18 mouse cellular contexts compared by ENCODE assay signal in genomic region chr11:103257938-103258481, GRCm38 (mm10). TPM values are rescaled to one million over a fixed set of nuclear protein-coding genes. Genes with fewer than 3 reads are reported as not detected.
DNase-seq lines count a peak whose midpoint lies in the region; ATAC-seq lines count a peak whose summit lies in the region.
"Had no signal": no experiment of that assay in that cellular context is flagged by ENCODE, and none has a peak within 500 bp of the region (broad histone marks: within the 10 kb centered on the region; RNA-seq: fewer than 3 reads in every experiment).

No protein-coding gene starts in this region.

- no peak overlapping the region for H3K4me3 ChIP-seq in hindbrain, embryonic 13.5 days
- H3K4me3 ChIP-seq: hindbrain, embryonic 15.5 days; limb, embryonic 12.5 days; myocyte had no signal

- DNase-seq in heart, adult 11 months = peak; percentile 90
- no peak for DNase-seq in heart, adult 8-10 months (ENCODE audit: low spot score)
- peak; percentile 70 for DNase-seq in A20 (ENCODE audit: low read depth, low spot score)
- peak; percentile 49 for DNase-seq in adrenal gland, postnatal 10 days
- DNase-seq in lung, postnatal 25 days (ENCODE audit: low spot score) = peak; percentile 65
- DNase-seq in frontal cortex, postnatal 14 days (ENCODE audit: low spot score in 2 of 2) = no peak
- DNase-seq in right cerebral cortex, postnatal 10 days (ENCODE audit: low spot score in 2 of 2) = no peak
- DNase-seq: cerebellum, adult 9-10 months had no signal

- no peak for ATAC-seq in hindbrain, embryonic 13.5 days (ENCODE audit: low FRiP score)
- ATAC-seq: activated CD4-positive, CD25-positive, alpha-beta regulatory T cell, adult 4 months had no signal

- H3K4me2 ChIP-seq in hindbrain, embryonic 13.5 days = no peak overlapping the region
- H3K4me2 ChIP-seq: hindbrain, embryonic 15.5 days; limb, embryonic 12.5 days had no signal

- no peak overlapping the region for H3K27ac ChIP-seq in hindbrain, embryonic 13.5 days
- H3K27ac ChIP-seq: hindbrain, embryonic 15.5 days; limb, embryonic 12.5 days had no signal

- H3K27me3 ChIP-seq in hindbrain, embryonic 13.5 days = no peaks in the 10 kb centered on the region
- H3K27me3 ChIP-seq: hindbrain, embryonic 15.5 days; limb, embryonic 12.5 days had no signal

- no peaks in the 10 kb centered on the region for H3K36me3 ChIP-seq in hindbrain, embryonic 13.5 days
- H3K36me3 ChIP-seq: hindbrain, embryonic 15.5 days; limb, embryonic 12.5 days had no signal

- H3K9me3 ChIP-seq in hindbrain, embryonic 13.5 days = no peaks in the 10 kb centered on the region
- H3K9me3 ChIP-seq: hindbrain, embryonic 15.5 days; limb, embryonic 12.5 days had no signal

- H3K9ac ChIP-seq in hindbrain, embryonic 13.5 days = no peak overlapping the region
- H3K9ac ChIP-seq: hindbrain, embryonic 15.5 days; limb, embryonic 12.5 days had no signal

- WGBS in hindbrain, embryonic 13.5 days = 95% methylated on average over 4 of the region's 4 CpGs

- H3K4me1 ChIP-seq in hindbrain, embryonic 13.5 days (replicated peaks) = peaks cover 24% of the 10 kb centered on the region

RNA-seq across cellular contexts. Expression of gene Map3k14, which starts 9.3 kb away (rescaled TPM):
- total RNA-seq in heart, adult 8-10 months (2022) = 1 to 10 TPM; 2.7 to 3.9 (median 3.6) TPM
- 1 to 10 TPM; 5.2 to 6.9 TPM for total RNA-seq in adrenal gland, postnatal 10 days (2021)
- 3.2 and 3.4 TPM in 2 replicates for polyA plus RNA-seq in hindbrain, embryonic 13.5 days (2015; fragmentation: Nextera tagmentation; extraction: Ambion mirVana)

RNA-seq across cellular contexts. Expression of gene Spata32, which starts 39.8 kb away (rescaled TPM):
- not detected for total RNA-seq in heart, adult 8-10 months (2022)
- total RNA-seq in adrenal gland, postnatal 10 days (2021) = not detected
- polyA plus RNA-seq in hindbrain, embryonic 13.5 days (2015; fragmentation: Nextera tagmentation; extraction: Ambion mirVana) = 0.40 and 0.58 TPM in 2 replicates
- total RNA-seq: gastrocnemius, adult 18-20 months had no signal
- polyA plus RNA-seq: activated CD4-positive, CD25-positive, alpha-beta regulatory T cell, adult 4 months; embryonic facial prominence, embryonic 11.5 days; forebrain, embryonic 11.5 days; heart, embryonic 14.5 days; kidney, embryonic 14.5 days; limb, embryonic 12.5 days had no signal

RNA-seq across cellular contexts. Expression of gene 1700023F06Rik, which starts 49.7 kb away (rescaled TPM):
- not detected for total RNA-seq in heart, adult 8-10 months (2022)
- total RNA-seq in adrenal gland, postnatal 10 days (2021) = under 1 TPM in 1 of 2 experiments, not detected in 1; 0.27 TPM
- 0.87 and 1.3 TPM in 2 replicates for polyA plus RNA-seq in hindbrain, embryonic 13.5 days (2015; fragmentation: Nextera tagmentation; extraction: Ambion mirVana)
- total RNA-seq: gastrocnemius, adult 18-20 months had no signal
- polyA plus RNA-seq: activated CD4-positive, CD25-positive, alpha-beta regulatory T cell, adult 4 months; myocyte had no signal

Comparison
In these comparisons a context has a peak if more than half of its experiments do, and no peak if none do; other contexts are left out.
1. DNase-seq: peak in heart, adult 11 months (single experiment), A20 (single experiment), adrenal gland, postnatal 10 days (single experiment) and lung, postnatal 25 days (single experiment); none in heart, adult 8-10 months (single experiment), frontal cortex, postnatal 14 days (0 of 2) and right cerebral cortex, postnatal 10 days (0 of 2).